Mouse (Mus musculus) lung, adult 10 weeks (tissue): ENCODE data around the gene Crct1. TPM values are rescaled to one million over a fixed set of nuclear protein-coding genes. Genes with fewer than 3 reads are reported as not detected.

Experiments
- polyA plus RNA-seq: library from polyadenylated mRNA; stranded (reverse); fragments of 350-450 nt; fragmentation: Illumina TruSeq; extraction: RNeasy Lipid Tissue Mini Kit (QIAGEN cat#74804); gene quantifications from one replicate; pipeline ENCODE4 v1.2.3, GENCODE M21; 2014; ENCODE audit warnings: low read depth, low replicate concordance; ENCODE audit not compliant: insufficient read depth

Gene Crct1
- polyA plus RNA-seq: not detected

GRCm38 (mm10) chr3:93015460-93016104, at the start of gene Crct1:
Crct1 (minus strand) TSS chr3:93015687.

GRCm38 (mm10) chr3:93018960-93019359, 3.5 kb upstream of the Crct1 start, which contains the start of gene Lce1m:
Lce1m (minus strand) TSS chr3:93019060.

GRCm38 (mm10) chr3:92991926-92992325, 23.6 kb downstream of the Crct1 start, which contains the start of gene Lce3f:
Lce3f (plus strand) TSS chr3:92992226.

GRCm38 (mm10) chr3:92966761-92967160, 48.7 kb downstream of the Crct1 start, which contains the start of gene Lce3e:
Lce3e (plus strand) TSS chr3:92967061.

Other genes starting within 250 kb of the Crct1 start
- gene Lce1i, start 236.8 kb downstream of the Crct1 start, polyA plus RNA-seq: not detected
- not detected for gene Lce1j, start 225.2 kb downstream of the Crct1 start, polyA plus RNA-seq
- gene Lce1k, start 207.8 kb downstream of the Crct1 start, polyA plus RNA-seq: not detected
- not detected for gene Kprp, start 188.4 kb downstream of the Crct1 start, polyA plus RNA-seq
- gene Lce1l, start 164.4 kb downstream of the Crct1 start, polyA plus RNA-seq: not detected
- gene 2310050C09Rik, start 145.5 kb downstream of the Crct1 start, polyA plus RNA-seq: not detected
- gene Lce3a, start 89.5 kb downstream of the Crct1 start, polyA plus RNA-seq: not detected
- not detected for gene Lce3b, start 82.7 kb downstream of the Crct1 start, polyA plus RNA-seq
- not detected for gene Lce3c, start 71.2 kb downstream of the Crct1 start, polyA plus RNA-seq
- not detected for gene Lce3d, start 58.3 kb downstream of the Crct1 start, polyA plus RNA-seq
- gene Lce3e, start 48.6 kb downstream of the Crct1 start, polyA plus RNA-seq: not detected
- not detected for gene Lce3f, start 23.5 kb downstream of the Crct1 start, polyA plus RNA-seq
- gene Lce1m, start 3.4 kb upstream of the Crct1 start, polyA plus RNA-seq: not detected
- gene Gm4858, start 53.1 kb upstream of the Crct1 start, polyA plus RNA-seq: not detected
- not detected for gene Crnn, start 129.1 kb upstream of the Crct1 start, polyA plus RNA-seq
- gene Flg2, start 181.6 kb upstream of the Crct1 start, polyA plus RNA-seq: not detected